Mouse (Mus musculus) heart, adult 8-10 months (tissue): ENCODE measurements around the gene Gm14305. TPM values are rescaled to one million over a fixed set of nuclear protein-coding genes. Genes with fewer than 3 reads are reported as not detected.
"Not testable (repeated sequence)": the region's sequence is repeated elsewhere in the genome, so short reads cannot be mapped to it uniquely, and the experiment has no call there.

Source experiments
- DNase-seq: peaks from one replicate; pipeline ENCODE4 v3.0.0; 2022; ENCODE audit warnings: low spot score
- total RNA-seq, 4 experiments: library from RNA; stranded (reverse); gene quantifications; 2 replicates each; pipeline ENCODE4 v1.2.4; 2022

Gm14305 gene
- total RNA-seq = 1 to 10 TPM; 4.8 to 7.5 (median 5.8) TPM

GRCm38 (mm10) chr2:176708051-176708450, at the start of gene Gm14305:
Gene Gm14305, plus strand, starts transcription at chr2:176708328.
- peak; percentile 31 for DNase-seq

- not testable (repeated sequence) for DNase-seq
Measured at GRCm38 (mm10) chr2:176670222-176670621, 37.9 kb upstream of the Gm14305 start, which contains the start of gene Zfp973. Gene Zfp973, plus strand, starts transcription at chr2:176670522.

Other genes with a start within 250 kb of the Gm14305 start
- gene Gm14434, start 221.5 kb upstream of the Gm14305 start, total RNA-seq = not detected
- not detected for gene Zfp967, start 187.3 kb upstream of the Gm14305 start, total RNA-seq
- gene Gm14308, start 72.0 kb upstream of the Gm14305 start, total RNA-seq = 1 to 10 TPM in 3 of 4 experiments, under 1 TPM in 1; 0.75 to 1.8 (median 1.3) TPM
- gene Zfp973, start 37.8 kb upstream of the Gm14305 start, total RNA-seq = 10 to 100 TPM in 3 of 4 experiments, 1 to 10 TPM in 1; 9.3 to 16.9 (median 14.6) TPM
- gene Gm14295, start 90.3 kb downstream of the Gm14305 start, total RNA-seq = 10 to 100 TPM in 2 of 4 experiments, 1 to 10 TPM in 2; 8.7 to 14.4 (median 9.8) TPM
- not detected for gene Gm14408, start 122.8 kb downstream of the Gm14305 start, total RNA-seq
- gene Gm14296, start 219.5 kb downstream of the Gm14305 start, total RNA-seq = 1 to 10 TPM; 3.0 to 6.0 (median 4.2) TPM